Mouse (Mus musculus): ENCODE data around the gene Prkaca.
"Not testable (repeated sequence)": the region's sequence is repeated elsewhere in the genome, so short reads cannot be mapped to it uniquely, and the experiment has no call there.

DNA sequence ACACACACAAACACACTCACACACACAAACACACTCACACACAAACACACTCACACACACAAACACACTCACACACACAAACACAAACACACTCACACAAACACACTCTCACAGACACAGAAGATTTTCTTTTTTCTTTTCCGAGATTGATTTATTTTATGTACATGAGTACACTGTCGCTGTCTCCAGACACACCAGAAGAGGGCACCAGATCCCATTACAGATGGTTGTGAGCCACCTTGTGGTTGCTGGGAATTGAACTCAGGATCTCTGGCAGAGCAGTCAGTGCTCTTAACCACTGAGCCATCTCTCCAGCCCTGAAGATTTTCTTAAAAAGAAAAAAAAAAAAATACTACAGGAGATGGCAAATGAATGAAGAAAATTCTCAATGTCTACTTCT, 10.4 kb downstream of the Prkaca start:
- TF ChIP-seq CTCF (IDR thresholded peaks at IDR 0.05; ENCODE audit: low read depth, low read length); POLR2A (IDR thresholded peaks at IDR 0.05; ENCODE audit: borderline replicate concordance, low read depth, low read length): not testable (repeated sequence)

Data from bone marrow macrophage, adult 2 months (primary cell).